Mouse (Mus musculus): ENCODE results near the gene Best2.

The Best2 gene

DNA sequence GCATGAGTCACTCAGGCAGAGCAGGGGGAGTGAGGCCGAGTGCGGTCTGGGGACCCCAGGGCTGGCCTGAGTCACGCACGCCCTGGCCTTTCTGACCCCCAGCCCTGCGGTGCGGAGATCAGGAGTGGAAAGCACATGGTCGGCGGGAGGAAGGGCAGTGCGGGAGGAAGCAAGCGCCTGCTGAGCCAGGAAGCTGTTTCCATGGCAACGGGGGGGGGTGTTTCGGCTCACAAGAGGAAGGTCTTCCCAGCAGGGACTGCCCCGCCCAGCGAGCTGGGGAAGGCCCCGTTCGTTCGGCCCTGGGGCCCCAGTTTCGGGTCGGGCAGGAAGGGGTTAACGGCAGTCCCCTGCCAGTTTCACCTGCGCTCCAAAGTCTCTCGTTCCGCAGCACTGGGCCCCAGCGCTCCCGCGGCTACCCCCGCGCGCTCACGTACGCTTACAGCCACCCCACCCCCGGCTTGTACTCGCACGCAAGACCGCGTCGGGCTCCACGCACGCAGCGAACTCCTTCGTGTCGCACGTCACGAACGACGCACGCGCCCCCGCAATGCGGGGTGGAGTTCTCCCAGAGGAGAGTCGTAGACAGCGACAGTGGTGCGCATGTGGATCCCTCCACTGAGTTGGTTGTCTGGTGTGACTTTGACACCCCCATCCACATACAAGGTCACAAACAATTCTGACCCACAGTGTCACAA, 28.5 kb downstream of the Best2 start:
- in situ Hi-C loops (cut with MboI; ENCODE audit: unreplicated experiment in 2 of 2) = loop anchor here in 1 of 2 experiments (25.0 kb wide), 1 partner anchor 426 kb away; no protein-coding TSS in a partner anchor

DNA sequence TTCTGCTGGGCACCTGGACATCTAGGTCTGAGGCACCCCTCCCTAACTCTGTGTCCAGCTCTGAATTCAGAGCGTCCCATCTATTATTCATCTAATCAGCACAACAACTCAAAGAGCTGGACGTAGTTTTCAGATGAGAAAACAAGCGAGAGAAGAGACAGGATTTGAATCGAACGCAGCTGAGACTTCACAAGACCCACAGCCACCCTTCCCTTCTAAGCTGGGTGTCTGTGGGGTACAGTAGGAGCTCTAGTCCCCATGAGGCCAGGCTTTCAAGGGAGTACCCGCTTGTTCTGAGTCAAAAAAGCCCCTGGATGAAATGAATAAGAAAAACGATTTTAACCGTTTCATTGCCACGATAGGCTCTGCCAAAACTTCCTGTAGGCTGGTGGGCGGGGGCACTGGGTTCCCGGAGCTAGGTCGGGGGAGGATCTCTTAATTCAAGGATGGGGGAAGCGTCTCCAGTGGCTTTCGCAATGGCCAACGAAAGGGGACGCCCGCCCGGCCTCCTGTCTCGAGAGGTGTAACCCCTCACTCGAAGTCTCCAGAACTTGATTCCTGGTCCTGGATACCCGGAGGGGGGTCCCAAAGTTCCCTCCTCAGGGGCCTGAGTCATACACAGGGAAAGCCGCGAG, 29.2 kb downstream of the Best2 start:
- in situ Hi-C loops (cut with MboI; ENCODE audit: unreplicated experiment in 2 of 2) = loop anchor here in 1 of 2 experiments (25.0 kb wide), 1 partner anchor 427 kb away; no protein-coding TSS in a partner anchor

DNA sequence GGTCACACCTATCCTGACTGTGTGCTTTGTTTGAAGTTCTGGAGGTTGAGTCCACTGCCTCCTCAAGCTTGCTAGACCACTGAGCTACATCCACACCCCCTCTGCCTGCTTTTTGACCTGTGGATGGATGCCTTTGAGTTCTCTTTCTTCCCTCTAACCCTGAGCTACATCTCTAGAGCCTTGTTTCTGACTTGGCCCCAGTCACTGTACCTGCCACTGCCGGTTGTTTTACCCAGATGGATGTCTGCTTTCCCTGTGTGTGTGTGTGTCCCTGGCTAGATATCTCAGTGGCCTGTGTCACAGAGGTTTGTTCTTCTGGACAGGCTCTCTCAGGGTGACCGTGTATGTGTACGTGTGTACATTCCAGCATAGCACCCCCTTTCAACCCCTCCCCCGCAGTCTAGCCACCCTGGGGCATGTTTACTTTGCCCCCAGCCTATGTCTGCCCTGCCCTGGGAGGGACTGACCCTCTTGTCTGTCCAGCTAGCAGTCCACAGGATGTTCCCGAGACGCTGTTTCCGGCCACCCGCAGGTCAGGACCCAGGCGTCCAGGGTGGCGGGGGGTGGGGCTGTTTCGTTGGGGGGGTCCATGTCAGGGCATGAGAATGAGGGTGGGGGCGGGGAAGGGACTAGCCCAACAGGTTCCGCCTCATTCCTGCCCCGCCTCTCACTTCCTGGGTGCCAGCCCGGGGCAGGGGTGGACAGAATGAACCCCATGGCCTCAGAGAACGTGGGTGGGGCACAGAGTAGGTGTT, 29.9 kb downstream of the Best2 start:
- in situ Hi-C loops (cut with MboI; ENCODE audit: unreplicated experiment in 2 of 2) = loop anchor here in 1 of 2 experiments (25.0 kb wide), 1 partner anchor 428 kb away; no protein-coding TSS in a partner anchor

- in situ Hi-C loops (cut with MboI; ENCODE audit: unreplicated experiment in 2 of 2) = loop anchor here in 1 of 2 experiments (25.0 kb wide), 1 partner anchor 430 kb away; no protein-coding TSS in a partner anchor
These were observed 31.8 kb downstream of the Best2 start for GRCm38 (mm10) chr8:84982499-84983011.

GRCm38 (mm10) chr8:84981644-84982498, 32.5 kb downstream of the Best2 start:
- in situ Hi-C loops (cut with MboI; ENCODE audit: unreplicated experiment in 2 of 2) = loop anchor here in 1 of 2 experiments (25.0 kb wide), 1 partner anchor 430 kb away; no protein-coding TSS in a partner anchor

GRCm38 (mm10) chr8:84980622-84981358, 33.5 kb downstream of the Best2 start:
- in situ Hi-C loops (cut with MboI; ENCODE audit: unreplicated experiment in 2 of 2) = loop anchor here in 1 of 2 experiments (25.0 kb wide), 1 partner anchor 432 kb away; no protein-coding TSS in a partner anchor

GRCm38 (mm10) chr8:84979599-84980421, 34.5 kb downstream of the Best2 start:
- in situ Hi-C loops (cut with MboI; ENCODE audit: unreplicated experiment in 2 of 2) = loop anchor here (5.0 to 25.0 kb wide), 6 partner anchors 45 to 432 kb away; partner anchors contain the start of genes Asna1 (in 1 of the 2), Lyl1 (in 1 of the 2) and Trir (in 1 of the 2)

DNA sequence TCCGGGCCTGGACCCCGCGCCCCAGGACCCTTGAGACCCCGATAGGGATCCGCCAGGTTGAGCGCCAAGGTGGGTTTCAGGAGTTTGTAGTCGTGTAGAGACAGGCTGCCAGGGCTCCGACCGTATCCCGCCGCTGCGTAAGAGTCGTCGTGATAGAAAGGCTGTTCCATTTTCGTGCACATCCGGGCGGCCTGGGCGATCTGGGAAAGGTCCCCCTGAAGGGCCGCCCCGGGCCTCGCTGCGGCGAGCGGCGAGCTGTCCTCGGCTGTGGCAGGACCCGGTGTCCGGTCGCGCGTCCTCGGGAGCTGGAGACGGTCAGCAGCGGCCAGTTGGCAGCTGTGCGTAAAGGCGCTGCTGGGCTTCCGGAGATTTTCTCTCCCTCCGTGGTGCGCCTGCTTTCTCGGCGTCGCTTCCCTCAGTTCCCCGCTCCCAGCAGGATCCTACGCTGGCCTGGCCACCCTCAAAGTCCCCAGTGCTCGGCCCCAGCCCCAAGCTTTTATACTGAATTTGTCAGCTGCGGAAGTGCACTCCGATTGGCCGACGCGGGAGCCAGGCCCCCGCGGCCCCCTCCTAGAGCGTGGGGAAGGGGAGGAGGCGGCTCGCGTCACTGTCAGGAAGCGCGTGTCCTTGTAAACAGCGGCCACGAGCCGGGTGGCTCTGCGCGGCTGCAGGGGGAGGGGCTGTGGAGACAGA, 35.9 kb downstream of the Best2 start, which contains the start of gene Junb:
Gene Junb (minus strand): TSS at position 471 of the 693 bp plus-strand sequence.
- in situ Hi-C loops (cut with MboI; ENCODE audit: unreplicated experiment in 2 of 2) = loop anchor here (5.0 to 25.0 kb wide), 6 partner anchors 46 to 434 kb away; partner anchors contain the start of genes Asna1 (in 1 of the 2), Lyl1 (in 1 of the 2) and Trir (in 1 of the 2)

GRCm38 (mm10) chr8:84977435-84978247, 36.7 kb downstream of the Best2 start:
- in situ Hi-C loops (cut with MboI; ENCODE audit: unreplicated experiment in 2 of 2) = loop anchor here (5.0 to 25.0 kb wide), 6 partner anchors 47 to 435 kb away; partner anchors contain the start of genes Asna1 (in 1 of the 2), Lyl1 (in 1 of the 2) and Trir (in 1 of the 2)

DNA sequence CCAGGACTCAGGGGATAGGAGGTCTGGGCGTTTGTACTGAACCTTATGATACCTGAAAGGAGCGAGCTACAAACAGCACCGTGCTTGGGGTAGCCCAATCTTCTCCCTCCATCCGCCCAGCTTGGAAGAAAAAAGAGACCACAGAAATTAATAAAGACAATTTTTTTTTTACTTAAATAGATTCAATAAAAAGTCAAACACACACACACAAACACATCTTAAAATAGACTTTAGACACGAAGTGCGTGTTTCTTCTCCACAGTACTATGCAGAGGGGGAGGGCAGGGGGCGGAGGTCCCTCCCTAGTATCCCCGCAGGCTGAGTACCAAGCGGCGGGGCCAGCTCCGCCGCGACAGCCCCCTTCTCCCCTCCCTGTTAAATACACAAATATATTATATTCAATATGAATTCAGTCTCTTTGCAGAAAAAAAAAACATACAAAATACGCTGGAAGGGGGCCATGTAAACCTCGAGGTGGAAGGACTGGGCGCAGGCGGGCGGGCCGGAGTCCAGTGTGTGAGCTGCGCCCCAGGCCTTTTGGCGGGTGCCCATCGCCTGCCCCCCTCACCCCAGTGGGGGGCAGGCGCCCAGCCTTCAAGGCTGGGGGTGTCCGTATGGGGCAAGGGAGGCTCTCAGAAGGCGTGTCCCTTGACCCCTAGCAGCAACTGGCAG, 37.4 kb downstream of the Best2 start:
- in situ Hi-C loops (cut with MboI; ENCODE audit: unreplicated experiment in 2 of 2) = loop anchor here (5.0 to 25.0 kb wide), 6 partner anchors 48 to 435 kb away; partner anchors contain the start of genes Asna1 (in 1 of the 2), Lyl1 (in 1 of the 2) and Trir (in 1 of the 2)

GRCm38 (mm10) chr8:84976031-84976762, 38.1 kb downstream of the Best2 start:
- in situ Hi-C loops (cut with MboI; ENCODE audit: unreplicated experiment in 2 of 2) = loop anchor here (5.0 to 25.0 kb wide), 6 partner anchors 49 to 436 kb away; partner anchors contain the start of genes Asna1 (in 1 of the 2), Lyl1 (in 1 of the 2) and Trir (in 1 of the 2)

DNA sequence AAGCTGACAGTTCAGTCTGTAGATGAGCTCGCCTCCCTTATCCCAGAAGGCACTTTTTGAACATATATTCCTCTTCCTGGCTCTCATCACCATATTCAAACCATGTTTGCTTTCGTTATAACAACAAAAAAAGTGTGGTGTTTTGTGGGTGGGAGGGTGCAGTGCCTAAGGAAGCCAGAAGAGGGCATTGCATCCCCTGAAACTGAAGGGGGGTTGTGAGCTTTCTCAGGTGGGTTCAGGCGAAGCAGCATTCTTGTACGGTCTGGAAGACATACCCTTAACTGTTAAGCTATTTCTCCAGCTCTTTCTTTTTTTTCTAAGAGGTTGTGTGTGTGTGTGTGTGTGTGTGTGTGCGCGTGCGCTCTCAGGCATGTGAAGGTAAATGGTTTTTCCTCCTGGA, 38.9 kb downstream of the Best2 start:
- in situ Hi-C loops (cut with MboI; ENCODE audit: unreplicated experiment in 2 of 2) = loop anchor here (5.0 to 25.0 kb wide), 6 partner anchors 49 to 437 kb away; partner anchors contain the start of genes Asna1 (in 1 of the 2), Lyl1 (in 1 of the 2) and Trir (in 1 of the 2)

GRCm38 (mm10) chr8:84974543-84975142, 39.7 kb downstream of the Best2 start:
- in situ Hi-C loops (cut with MboI; ENCODE audit: unreplicated experiment in 2 of 2) = loop anchor here (5.0 to 25.0 kb wide), 9 partner anchors 50 to 1613 kb away; partner anchors contain the start of genes Abcc12 (in 1 of the 2), Asna1 (in 1 of the 2), Lyl1 (in 1 of the 2) and Trir (in 1 of the 2)
